Mouse (Mus musculus) ES-Bruce4 (cell line): ENCODE measurements around the gene Uhrf2.

Source experiments
- CTCF ChIP-seq: IDR thresholded peaks from one replicate; pipeline ENCODE4 v1.8.1; 2011; ENCODE audit warnings: low read depth, low read length
- EP300 ChIP-seq: IDR thresholded peaks from 2 replicates; pipeline ENCODE4 v1.6.1; 2011; ENCODE audit warnings: low read depth, low read length; ENCODE audit not compliant: insufficient read depth

DNA sequence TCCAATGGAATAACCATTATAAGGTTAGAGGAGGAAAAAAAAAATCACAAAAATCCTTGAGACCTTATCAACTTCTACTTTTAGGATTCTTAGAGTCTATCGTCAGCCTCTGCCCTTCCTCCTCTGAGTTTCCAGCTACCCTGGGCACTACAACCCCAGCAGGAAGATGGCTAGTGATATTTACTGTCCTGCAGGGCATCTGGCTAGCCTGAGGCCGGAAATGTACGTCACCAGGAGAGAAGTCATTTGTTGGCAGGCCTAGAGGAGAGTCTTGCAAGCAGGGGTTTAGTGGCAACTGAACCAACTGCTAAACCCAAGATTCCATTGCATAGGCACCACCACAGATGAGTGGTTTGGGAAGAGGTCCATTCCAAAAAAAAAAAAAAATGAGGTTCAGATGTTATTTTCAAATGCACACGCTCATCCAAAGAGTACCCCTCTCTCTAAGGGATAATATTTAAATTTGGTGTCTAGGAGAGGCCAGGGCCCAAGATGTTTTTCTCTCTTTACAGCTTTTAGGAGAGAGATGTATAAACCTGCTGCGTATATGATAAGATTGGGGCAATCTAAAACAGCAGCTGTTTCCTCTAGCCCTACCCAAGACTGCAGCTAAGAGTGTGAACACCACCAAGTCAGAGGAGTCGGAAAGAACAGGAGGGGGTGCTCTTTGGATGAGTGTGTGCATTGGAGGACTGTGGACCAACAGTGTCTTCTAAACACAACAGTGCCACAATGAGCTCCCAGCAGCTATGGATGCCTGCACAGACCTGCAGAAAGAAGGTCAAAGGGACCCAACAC, 74.9 kb downstream of the Uhrf2 start:
- TF ChIP-seq EP300, result no peak
- TF ChIP-seq CTCF, result no peak
